ENCODE assay signal across 16 mouse cellular contexts in genomic region chr10:84433193-84433801, GRCm38 (mm10). TPM values are rescaled to one million over a fixed set of nuclear protein-coding genes. Genes with fewer than 3 reads are reported as not detected.
A peak's percentile ranks its signal among the peaks of the same experiment; 100 is the strongest.
DNase-seq lines count a peak whose midpoint lies in the region; ATAC-seq and TF ChIP-seq lines count a peak whose summit lies in the region.
"Had no signal": no experiment of that assay in that cellular context is flagged by ENCODE, and none has a peak within 500 bp of the region (broad histone marks: within the 10 kb centered on the region; RNA-seq: fewer than 3 reads in every experiment).

No protein-coding gene starts in this region.

- H3K27ac ChIP-seq in intestine, embryonic 14.5 days (ENCODE audit: low read depth) = peak overlapping the region; percentile 27; the same call in 1 of the 2 replicates
- H3K27ac ChIP-seq in intestine, postnatal 0 days (ENCODE audit: low read depth, low read length) = no peak overlapping the region
- H3K27ac ChIP-seq in neural tube, embryonic 15.5 days (replicated peaks) = no peak overlapping the region
- no peak overlapping the region for H3K27ac ChIP-seq in stomach, embryonic 16.5 days (ENCODE audit: low read length)
- H3K27ac ChIP-seq: forebrain, embryonic 13.5 days; hindbrain, embryonic 10.5 days had no signal

- H3K27me3 ChIP-seq in intestine, embryonic 14.5 days (replicated peaks; ENCODE audit: control insufficient read depth, insufficient read depth, low read length) = no peaks in the 10 kb centered on the region
- 0 out of 2 replicates have a peak, but pooled peaks cover 8% of the 10 kb centered on the region for H3K27me3 ChIP-seq in intestine, postnatal 0 days (replicated peaks; ENCODE audit: control insufficient read depth, insufficient read depth, low read length)
- H3K27me3 ChIP-seq in neural tube, embryonic 15.5 days (replicated peaks) = no peaks in the 10 kb centered on the region
- no peaks in the 10 kb centered on the region for H3K27me3 ChIP-seq in stomach, embryonic 16.5 days (ENCODE audit: control insufficient read depth, insufficient read depth, low read length)
- H3K27me3 ChIP-seq: forebrain, embryonic 13.5 days had no signal

- H3K9ac ChIP-seq in intestine, embryonic 14.5 days (ENCODE audit: low read length) = no peak overlapping the region
- H3K9ac ChIP-seq in intestine, postnatal 0 days (ENCODE audit: low read depth, low read length) = no peak overlapping the region
- H3K9ac ChIP-seq in neural tube, embryonic 15.5 days (replicated peaks) = no peak overlapping the region
- H3K9ac ChIP-seq in stomach, embryonic 16.5 days (ENCODE audit: low read length) = no peak overlapping the region
- H3K9ac ChIP-seq: forebrain, embryonic 13.5 days had no signal

- no peaks in the 10 kb centered on the region for H3K36me3 ChIP-seq in intestine, embryonic 14.5 days (ENCODE audit: control insufficient read depth, insufficient read depth, low read length)
- H3K36me3 ChIP-seq in intestine, postnatal 0 days (ENCODE audit: control insufficient read depth, insufficient read depth) = no peaks in the 10 kb centered on the region
- no peaks in the 10 kb centered on the region; the same call in 1 of the 2 replicates for H3K36me3 ChIP-seq in neural tube, embryonic 15.5 days
- H3K36me3 ChIP-seq in stomach, embryonic 16.5 days (ENCODE audit: control insufficient read depth, insufficient read depth, low read length) = no peaks in the 10 kb centered on the region

- no peak for TF ChIP-seq CTCF in intestine, postnatal 0 days (IDR thresholded peaks at IDR 0.05; ENCODE audit: low read depth)

- DNase-seq in cerebellum, adult 9-11 months = peak; percentile 28
- no peak for DNase-seq in cerebellum, postnatal 4 days (ENCODE audit: low spot score in 2 of 2)
- DNase-seq in intestine, embryonic 14.5 days (ENCODE audit: low spot score) = peak; percentile 68
- DNase-seq in neural tube, embryonic 10.5 days (ENCODE audit: extremely low spot score, low spot score) = peak; percentile 21
- no peak for DNase-seq in embryo, embryonic 10.5 days (ENCODE audit: low spot score)
- DNase-seq: heart, adult 11 months; kidney, adult 18-20 months; lung, postnatal 36 days had no signal

- ATAC-seq in intestine, embryonic 14.5 days (replicated peaks; ENCODE audit: low FRiP score, low TSS enrichment, low read depth) = peak; percentile 61; the same call in 1 of the 2 replicates
- no peak for ATAC-seq in intestine, postnatal 0 days
- no peak for ATAC-seq in neural tube, embryonic 15.5 days (ENCODE audit: low FRiP score)
- ATAC-seq in stomach, embryonic 16.5 days (ENCODE audit: insufficient read depth, low FRiP score) = peak; percentile 57
- ATAC-seq: activated CD4-positive, CD25-positive, alpha-beta regulatory T cell, adult 4 months; forebrain, embryonic 13.5 days had no signal

- WGBS in intestine, embryonic 14.5 days = 27% methylated on average over 21 of the region's 21 CpGs
- WGBS in intestine, postnatal 0 days = 52% methylated on average over 21 of the region's 21 CpGs
- 75% methylated on average over 21 of the region's 21 CpGs for WGBS in neural tube, embryonic 15.5 days
- 38% methylated on average over 21 of the region's 21 CpGs for WGBS in stomach, embryonic 16.5 days

- H3K4me1 ChIP-seq in intestine, embryonic 14.5 days (replicated peaks; ENCODE audit: control insufficient read depth, insufficient read depth, low read length) = peaks cover under 1% of the 10 kb centered on the region
- no peaks in the 10 kb centered on the region for H3K4me1 ChIP-seq in intestine, postnatal 0 days (replicated peaks; ENCODE audit: control insufficient read depth, insufficient read depth, low read length)
- H3K4me1 ChIP-seq in neural tube, embryonic 15.5 days = peaks cover 44% of the 10 kb centered on the region
- H3K4me1 ChIP-seq in stomach, embryonic 16.5 days (ENCODE audit: control insufficient read depth, insufficient read depth, low read length) = peaks cover 15% of the 10 kb centered on the region

- no peak overlapping the region for H3K4me3 ChIP-seq in intestine, embryonic 14.5 days (ENCODE audit: low read depth, low read length)
- no peak overlapping the region for H3K4me3 ChIP-seq in intestine, postnatal 0 days (ENCODE audit: low read depth, low read length)
- H3K4me3 ChIP-seq in neural tube, embryonic 15.5 days (replicated peaks) = no peak overlapping the region
- no peak overlapping the region for H3K4me3 ChIP-seq in stomach, embryonic 16.5 days (replicated peaks; ENCODE audit: low read length)
- H3K4me3 ChIP-seq: forebrain, embryonic 13.5 days; hindbrain, embryonic 10.5 days had no signal

- no peaks in the 10 kb centered on the region for H3K9me3 ChIP-seq in intestine, embryonic 14.5 days (ENCODE audit: control insufficient read depth, low read length)
- no peaks in the 10 kb centered on the region for H3K9me3 ChIP-seq in intestine, postnatal 0 days (ENCODE audit: control insufficient read depth)
- no peaks in the 10 kb centered on the region for H3K9me3 ChIP-seq in neural tube, embryonic 15.5 days (replicated peaks)
- H3K9me3 ChIP-seq in stomach, embryonic 16.5 days (replicated peaks; ENCODE audit: control insufficient read depth, low read length) = no peaks in the 10 kb centered on the region
- H3K9me3 ChIP-seq: forebrain, embryonic 13.5 days had no signal

- H3K4me2 ChIP-seq in intestine, embryonic 14.5 days (ENCODE audit: low read length) = no peak overlapping the region; the same call in 1 of the 2 replicates
- no peak overlapping the region for H3K4me2 ChIP-seq in intestine, postnatal 0 days (replicated peaks; ENCODE audit: low read depth)
- H3K4me2 ChIP-seq in neural tube, embryonic 15.5 days = no peak overlapping the region
- H3K4me2 ChIP-seq in stomach, embryonic 16.5 days (ENCODE audit: low read depth, low read length) = no peak overlapping the region
- H3K4me2 ChIP-seq: forebrain, embryonic 13.5 days; liver, embryonic 11.5 days; midbrain, embryonic 11.5 days had no signal

RNA-seq across cellular contexts. Expression of gene Nuak1, which starts 7.1 kb away (rescaled TPM):
- polyA plus RNA-seq in intestine, embryonic 14.5 days (2014; fragmentation: Nextera tagmentation; extraction: Ambion mirVana) = 0.93 and 1.2 TPM in 2 replicates
- 0.37 and 0.55 TPM in 2 replicates for polyA plus RNA-seq in intestine, postnatal 0 days (2015; fragmentation: Nextera tagmentation; extraction: Ambion mirVana)
- 4.1 and 4.8 TPM in 2 replicates for polyA plus RNA-seq in neural tube, embryonic 15.5 days (2015; fragmentation: Nextera tagmentation; extraction: Ambion mirVana)
- polyA plus RNA-seq in stomach, embryonic 16.5 days (2015; fragmentation: Nextera tagmentation; extraction: Ambion mirVana) = 0.76 and 1.1 TPM in 2 replicates
- polyA plus RNA-seq: activated CD4-positive, CD25-positive, alpha-beta regulatory T cell, adult 4 months had no signal

Comparison
In these comparisons a context has a peak if more than half of its experiments do, and no peak if none do; other contexts are left out.
1. DNase-seq: peak in cerebellum, adult 9-11 months (single experiment), intestine, embryonic 14.5 days (single experiment) and neural tube, embryonic 10.5 days (single experiment); none in cerebellum, postnatal 4 days (0 of 2) and embryo, embryonic 10.5 days (single experiment).
2. ATAC-seq: peak in intestine, embryonic 14.5 days (single experiment) and stomach, embryonic 16.5 days (single experiment); none in intestine, postnatal 0 days (single experiment) and neural tube, embryonic 15.5 days (single experiment).